16 mouse cellular contexts compared by ENCODE assay signal in the genomic region with DNA sequence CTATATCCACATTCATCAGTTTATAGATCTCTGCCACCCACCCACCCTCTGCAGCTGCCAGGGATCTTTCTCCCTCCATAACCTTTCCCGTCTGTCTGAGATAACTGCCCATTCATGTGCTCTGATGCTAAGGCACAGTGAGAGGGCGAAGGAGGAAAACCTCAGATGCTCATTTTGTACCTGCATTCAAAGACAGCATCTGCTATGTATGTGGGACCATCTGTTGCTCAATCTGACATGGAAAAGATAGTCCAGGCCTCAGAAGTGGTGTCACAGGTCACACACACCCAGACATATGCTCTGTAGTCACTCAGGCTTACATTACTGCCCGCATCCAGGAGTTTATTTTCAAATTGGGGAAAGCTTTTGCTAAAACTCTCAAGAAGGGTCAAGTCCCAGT.
DNase-seq lines count a peak whose midpoint lies in the region; ATAC-seq and TF ChIP-seq lines count a peak whose summit lies in the region.
"Had no signal": no experiment of that assay in that cellular context is flagged by ENCODE, and none has a peak within 500 bp of the region (broad histone marks: within the 10 kb centered on the region; RNA-seq: fewer than 3 reads in every experiment).

No protein-coding gene starts in this region.

- no peak overlapping the region for H3K27ac ChIP-seq in embryonic facial prominence, embryonic 12.5 days
- no peak overlapping the region for H3K27ac ChIP-seq in embryonic facial prominence, embryonic 10.5 days (replicated peaks)
- no peak overlapping the region for H3K27ac ChIP-seq in hindbrain, embryonic 10.5 days
- no peak overlapping the region for H3K27ac ChIP-seq in hindbrain, embryonic 11.5 days (ENCODE audit: low read depth, low read length)
- no peak overlapping the region for H3K27ac ChIP-seq in midbrain, embryonic 10.5 days (replicated peaks)
- H3K27ac ChIP-seq in midbrain, postnatal 0 days (ENCODE audit: low read depth, low read length), result no peak overlapping the region
- H3K27ac ChIP-seq in forebrain, postnatal 0 days (ENCODE audit: low read depth, low read length), result no peak overlapping the region
- H3K27ac ChIP-seq: hindbrain, postnatal 0 days had no signal

- DNase-seq in embryonic facial prominence, embryonic 10.5 days (ENCODE audit: low spot score), result no peak
- peak; percentile 7 for DNase-seq in hindbrain, embryonic 10.5 days (ENCODE audit: low spot score)
- DNase-seq in hindbrain, embryonic 11.5 days (ENCODE audit: low spot score), result no peak
- no peak for DNase-seq in midbrain, embryonic 10.5 days (ENCODE audit: low spot score)
- DNase-seq in midbrain, postnatal 0 days (ENCODE audit: low spot score), result no peak
- peak; percentile 21 for DNase-seq in retina, postnatal 1 day
- DNase-seq in forebrain, postnatal 0 days, result no peak
- DNase-seq: adrenal gland, adult 8-10 months; cerebellum, postnatal 10 days; gastrocnemius, postnatal 14 days; kidney, postnatal 25 days; thymus, adult 18-20 months had no signal

- no peak overlapping the region for H3K4me3 ChIP-seq in embryonic facial prominence, embryonic 12.5 days
- no peak overlapping the region for H3K4me3 ChIP-seq in embryonic facial prominence, embryonic 10.5 days
- H3K4me3 ChIP-seq in hindbrain, embryonic 10.5 days, result no peak overlapping the region
- no peak overlapping the region for H3K4me3 ChIP-seq in hindbrain, embryonic 11.5 days (ENCODE audit: low read depth, low read length)
- H3K4me3 ChIP-seq in midbrain, embryonic 10.5 days, result 0 out of 2 replicates have a peak overlapping the region, but pooled peaks have one; percentile 14
- H3K4me3 ChIP-seq in midbrain, postnatal 0 days (ENCODE audit: low read depth, low read length), result no peak overlapping the region
- H3K4me3 ChIP-seq in forebrain, postnatal 0 days (ENCODE audit: low read depth, low read length), result no peak overlapping the region
- H3K4me3 ChIP-seq: erythroblast, embryonic 14.5 days had no signal

- no peak for TF ChIP-seq CTCF in midbrain, postnatal 0 days (IDR thresholded peaks at IDR 0.05)
- TF ChIP-seq CTCF in forebrain, postnatal 0 days (IDR thresholded peaks at IDR 0.05; ENCODE audit: low read depth), result no peak

- H3K27me3 ChIP-seq in embryonic facial prominence, embryonic 12.5 days, result no peaks in the 10 kb centered on the region
- H3K27me3 ChIP-seq in embryonic facial prominence, embryonic 10.5 days (replicated peaks; ENCODE audit: low read depth, poor library complexity, severe bottlenecking), result peaks cover 11% of the 10 kb centered on the region
- peaks cover 10% of the 10 kb centered on the region for H3K27me3 ChIP-seq in hindbrain, embryonic 10.5 days (ENCODE audit: insufficient read depth, poor library complexity, severe bottlenecking)
- H3K27me3 ChIP-seq in hindbrain, embryonic 11.5 days (ENCODE audit: control insufficient read depth, insufficient read depth, low read length), result no peaks in the 10 kb centered on the region
- H3K27me3 ChIP-seq in midbrain, embryonic 10.5 days (ENCODE audit: low read depth, poor library complexity, severe bottlenecking), result peaks cover 12% of the 10 kb centered on the region
- H3K27me3 ChIP-seq in midbrain, postnatal 0 days (ENCODE audit: insufficient read depth, low read length), result no peaks in the 10 kb centered on the region
- no peaks in the 10 kb centered on the region for H3K27me3 ChIP-seq in forebrain, postnatal 0 days (ENCODE audit: insufficient read depth, low read length)

- WGBS in embryonic facial prominence, embryonic 12.5 days, result 68% methylated on average over 3 of the region's 3 CpGs
- 83% methylated on average over 3 of the region's 3 CpGs for WGBS in embryonic facial prominence, embryonic 10.5 days
- WGBS in hindbrain, embryonic 10.5 days, result 79% methylated on average over 3 of the region's 3 CpGs
- 65% methylated on average over 3 of the region's 3 CpGs for WGBS in hindbrain, embryonic 11.5 days
- WGBS in midbrain, embryonic 10.5 days, result 72% methylated on average over 3 of the region's 3 CpGs
- WGBS in midbrain, postnatal 0 days, result 83% methylated on average over 3 of the region's 3 CpGs
- WGBS in forebrain, postnatal 0 days, result 67% methylated on average over 3 of the region's 3 CpGs

- H3K9me3 ChIP-seq in embryonic facial prominence, embryonic 12.5 days, result no peaks in the 10 kb centered on the region
- H3K9me3 ChIP-seq in embryonic facial prominence, embryonic 10.5 days, result no peaks in the 10 kb centered on the region
- no peaks in the 10 kb centered on the region for H3K9me3 ChIP-seq in hindbrain, embryonic 10.5 days
- H3K9me3 ChIP-seq in hindbrain, embryonic 11.5 days (ENCODE audit: control insufficient read depth, low read length), result no peaks in the 10 kb centered on the region
- no peaks in the 10 kb centered on the region for H3K9me3 ChIP-seq in midbrain, embryonic 10.5 days (replicated peaks)
- no peaks in the 10 kb centered on the region for H3K9me3 ChIP-seq in midbrain, postnatal 0 days (ENCODE audit: low read length)
- H3K9me3 ChIP-seq in forebrain, postnatal 0 days (ENCODE audit: low read length), result no peaks in the 10 kb centered on the region

- ATAC-seq in embryonic facial prominence, embryonic 12.5 days (ENCODE audit: insufficient number of reproducible peaks, insufficient read depth, low FRiP score, low TSS enrichment), result no peak
- no peak for ATAC-seq in hindbrain, embryonic 11.5 days (ENCODE audit: low FRiP score)
- no peak for ATAC-seq in midbrain, postnatal 0 days (ENCODE audit: low FRiP score)
- no peak for ATAC-seq in forebrain, postnatal 0 days
- ATAC-seq: hindbrain, postnatal 0 days had no signal

- H3K4me1 ChIP-seq in embryonic facial prominence, embryonic 12.5 days, result peaks cover 39% of the 10 kb centered on the region
- H3K4me1 ChIP-seq in embryonic facial prominence, embryonic 10.5 days, result peaks cover 51% of the 10 kb centered on the region
- peaks cover 32% of the 10 kb centered on the region for H3K4me1 ChIP-seq in hindbrain, embryonic 10.5 days (replicated peaks)
- no peaks in the 10 kb centered on the region for H3K4me1 ChIP-seq in hindbrain, embryonic 11.5 days (replicated peaks; ENCODE audit: control insufficient read depth, insufficient read depth, low read length)
- peaks cover 44% of the 10 kb centered on the region for H3K4me1 ChIP-seq in midbrain, embryonic 10.5 days
- no peaks in the 10 kb centered on the region for H3K4me1 ChIP-seq in midbrain, postnatal 0 days (ENCODE audit: insufficient read depth, low read length)
- H3K4me1 ChIP-seq in forebrain, postnatal 0 days (ENCODE audit: insufficient read depth), result no peaks in the 10 kb centered on the region

- H3K9ac ChIP-seq in embryonic facial prominence, embryonic 12.5 days, result no peak overlapping the region
- no peak overlapping the region for H3K9ac ChIP-seq in hindbrain, embryonic 11.5 days (ENCODE audit: low read depth, low read length)
- H3K9ac ChIP-seq in midbrain, postnatal 0 days (replicated peaks; ENCODE audit: low read length, poor library complexity, severe bottlenecking), result no peak overlapping the region
- no peak overlapping the region for H3K9ac ChIP-seq in forebrain, postnatal 0 days

- no peaks in the 10 kb centered on the region for H3K36me3 ChIP-seq in embryonic facial prominence, embryonic 12.5 days
- 0 out of 2 replicates have a peak, but pooled peaks cover 6% of the 10 kb centered on the region for H3K36me3 ChIP-seq in embryonic facial prominence, embryonic 10.5 days (replicated peaks)
- no peaks in the 10 kb centered on the region for H3K36me3 ChIP-seq in hindbrain, embryonic 10.5 days
- H3K36me3 ChIP-seq in hindbrain, embryonic 11.5 days (ENCODE audit: control insufficient read depth, insufficient read depth, low read length), result no peaks in the 10 kb centered on the region
- H3K36me3 ChIP-seq in midbrain, embryonic 10.5 days, result no peaks in the 10 kb centered on the region
- H3K36me3 ChIP-seq in midbrain, postnatal 0 days (ENCODE audit: insufficient read depth, low read length), result no peaks in the 10 kb centered on the region
- H3K36me3 ChIP-seq in forebrain, postnatal 0 days (ENCODE audit: insufficient read depth), result no peaks in the 10 kb centered on the region
- H3K36me3 ChIP-seq: G1E had no signal

- H3K4me2 ChIP-seq in embryonic facial prominence, embryonic 12.5 days (replicated peaks), result peak overlapping the region; percentile 74; the same call in 1 of the 2 replicates
- no peak overlapping the region for H3K4me2 ChIP-seq in hindbrain, embryonic 11.5 days (replicated peaks; ENCODE audit: low read depth, low read length)
- no peak overlapping the region for H3K4me2 ChIP-seq in midbrain, postnatal 0 days (ENCODE audit: low read depth, low read length, poor library complexity, severe bottlenecking)
- no peak overlapping the region for H3K4me2 ChIP-seq in forebrain, postnatal 0 days (ENCODE audit: low read depth)

Comparison
In these comparisons a context has a peak if more than half of its experiments do, and no peak if none do; other contexts are left out.
1. DNase-seq: peak in hindbrain, embryonic 10.5 days (single experiment) and retina, postnatal 1 day (single experiment); none in embryonic facial prominence, embryonic 10.5 days (single experiment), hindbrain, embryonic 11.5 days (single experiment), midbrain, embryonic 10.5 days (single experiment), midbrain, postnatal 0 days (single experiment) and forebrain, postnatal 0 days (single experiment).